Mouse (Mus musculus): ENCODE measurements around the gene Htr3b. TPM values are rescaled to one million over a fixed set of nuclear protein-coding genes. Genes with fewer than 3 reads are reported as not detected.

Gene Htr3b
- polyA plus RNA-seq, 1 experiment from 2014 or later = not detected

DNA sequence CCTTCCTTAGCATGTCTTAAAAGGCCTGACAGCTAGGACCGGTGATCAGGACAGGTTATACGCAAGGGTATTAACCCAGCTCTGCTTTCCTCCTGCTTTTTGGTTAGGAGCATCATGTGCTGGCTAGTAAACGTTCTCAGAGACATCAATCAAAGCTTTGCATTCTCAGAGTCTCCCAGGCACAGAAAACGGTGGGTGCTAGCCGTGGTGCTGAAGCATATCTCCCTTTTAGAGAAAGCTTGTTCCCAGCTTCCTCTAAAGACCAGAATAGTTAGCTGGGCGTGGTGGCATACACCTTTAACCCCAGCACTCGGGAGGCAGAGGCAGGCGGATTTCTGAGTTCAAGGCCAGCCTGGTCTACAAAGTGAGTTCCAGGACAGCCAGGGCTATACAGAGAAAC lies 66.2 kb downstream of the Htr3b start:
- ATAC-seq = no peak
- 37% methylated on average over 8 of the region's 8 CpGs for WGBS
- no peak overlapping the region for H3K9ac ChIP-seq (ENCODE audit: low read depth, low read length)
- no peaks in the 10 kb centered on the region for H3K36me3 ChIP-seq (ENCODE audit: control insufficient read depth, insufficient read depth, low read length)
- no peaks in the 10 kb centered on the region for H3K9me3 ChIP-seq (replicated peaks; ENCODE audit: control insufficient read depth, low read length, poor library complexity, severe bottlenecking)
- H3K4me3 ChIP-seq (ENCODE audit: low read depth, low read length) = no peak overlapping the region
- no peaks in the 10 kb centered on the region for H3K27me3 ChIP-seq (ENCODE audit: control insufficient read depth, insufficient read depth, low read depth, low read length)
- no peak overlapping the region for H3K27ac ChIP-seq (ENCODE audit: low read length)
- H3K4me2 ChIP-seq (ENCODE audit: low read length) = no peak overlapping the region
- peaks cover 9% of the 10 kb centered on the region for H3K4me1 ChIP-seq (ENCODE audit: control insufficient read depth, insufficient read depth, low read length)

DNA sequence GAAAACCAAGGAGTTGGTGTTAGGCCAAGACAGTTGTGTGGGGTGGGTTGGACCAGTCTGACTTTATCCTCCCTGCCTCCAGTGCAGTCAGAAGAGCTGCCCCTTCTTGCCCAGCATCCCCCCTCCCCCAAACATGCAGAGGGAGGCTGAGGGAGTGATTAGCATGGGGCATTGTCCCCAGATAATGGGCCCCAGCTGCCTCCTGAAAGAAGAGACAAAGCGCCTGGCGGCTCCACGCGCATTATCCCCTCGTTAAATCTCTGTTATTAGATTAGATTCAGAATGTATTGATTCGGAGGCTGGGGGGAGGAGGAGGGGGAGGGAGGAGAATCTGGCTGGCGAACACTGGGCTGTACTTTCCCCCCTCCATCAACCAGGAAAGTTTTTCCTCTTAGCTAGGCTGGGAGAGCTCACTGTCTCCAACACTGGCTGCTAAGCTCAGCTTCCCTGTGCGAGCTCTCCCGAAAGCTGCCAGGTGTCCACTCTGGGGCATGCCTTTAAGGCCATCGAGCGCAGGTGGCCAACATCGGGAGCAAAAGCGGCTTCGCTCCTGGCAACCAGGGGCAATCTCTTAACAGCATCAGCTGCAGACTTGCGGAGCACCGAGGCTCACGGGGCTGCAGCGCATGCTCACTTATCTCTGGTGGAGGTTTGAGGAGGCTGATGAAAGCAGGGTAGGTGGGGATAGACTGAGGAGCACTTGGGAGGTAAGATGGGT lies 68.8 kb downstream of the Htr3b start:
- Histone ChIP-seq H3K9ac (ENCODE audit: low read depth, low read length) (peak overlapping the region; percentile 54; the same call in 1 of the 2 replicates), H3K27ac (ENCODE audit: low read length) (no peak overlapping the region)
- peak; percentile 48; the same call in 1 of the 2 replicates for ATAC-seq

DNA sequence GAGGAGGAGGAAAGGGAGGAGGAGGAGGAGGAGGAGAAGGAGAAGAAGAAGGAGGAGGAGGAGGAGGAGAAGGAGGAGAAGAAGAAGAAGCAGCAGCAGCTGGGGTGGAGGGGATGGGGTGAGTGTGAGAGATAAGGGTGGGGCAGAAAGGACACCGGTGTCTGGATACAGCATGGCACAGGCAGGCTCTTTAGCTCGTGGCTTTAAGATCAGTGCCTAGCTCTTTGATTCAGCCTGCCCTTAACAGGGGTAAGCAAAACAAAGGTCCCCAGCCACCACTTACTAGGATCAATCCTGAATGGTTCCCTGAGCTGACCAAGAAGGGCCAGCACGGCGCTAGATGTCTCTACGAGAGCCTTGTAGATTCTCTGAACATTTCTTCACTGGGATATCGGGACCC lies 70.0 kb downstream of the Htr3b start:
- Histone ChIP-seq H3K27ac (ENCODE audit: low read length) (no peak overlapping the region), H3K27me3 (ENCODE audit: control insufficient read depth, insufficient read depth, low read depth, low read length) (peaks cover 4% of the 10 kb centered on the region; the same call in 1 of the 2 replicates), H3K9me3 (replicated peaks; ENCODE audit: control insufficient read depth, low read length, poor library complexity, severe bottlenecking) (no peaks in the 10 kb centered on the region), H3K9ac (ENCODE audit: low read depth, low read length) (no peak overlapping the region), H3K4me1 (ENCODE audit: control insufficient read depth, insufficient read depth, low read length) (peaks cover 9% of the 10 kb centered on the region), H3K36me3 (ENCODE audit: control insufficient read depth, insufficient read depth, low read length) (no peaks in the 10 kb centered on the region), H3K4me2 (ENCODE audit: low read length) (no peak overlapping the region), H3K4me3 (ENCODE audit: low read depth, low read length) (no peak overlapping the region)
- WGBS = 51% methylated on average over 6 of the region's 6 CpGs
- ATAC-seq = no peak

More for the DNA sequence above, 68.8 kb downstream of the Htr3b start:
- Histone ChIP-seq H3K4me2 (ENCODE audit: low read length) (peak overlapping the region; percentile 56), H3K4me3 (ENCODE audit: low read depth, low read length) (peak overlapping the region; percentile 24), H3K27me3 (ENCODE audit: control insufficient read depth, insufficient read depth, low read depth, low read length) (peaks cover 4% of the 10 kb centered on the region; the same call in 1 of the 2 replicates), H3K36me3 (ENCODE audit: control insufficient read depth, insufficient read depth, low read length) (no peaks in the 10 kb centered on the region), H3K4me1 (ENCODE audit: control insufficient read depth, insufficient read depth, low read length) (peaks cover 9% of the 10 kb centered on the region), H3K9me3 (replicated peaks; ENCODE audit: control insufficient read depth, low read length, poor library complexity, severe bottlenecking) (no peaks in the 10 kb centered on the region)
- WGBS = 6% methylated on average over 18 of the region's 18 CpGs

DNA sequence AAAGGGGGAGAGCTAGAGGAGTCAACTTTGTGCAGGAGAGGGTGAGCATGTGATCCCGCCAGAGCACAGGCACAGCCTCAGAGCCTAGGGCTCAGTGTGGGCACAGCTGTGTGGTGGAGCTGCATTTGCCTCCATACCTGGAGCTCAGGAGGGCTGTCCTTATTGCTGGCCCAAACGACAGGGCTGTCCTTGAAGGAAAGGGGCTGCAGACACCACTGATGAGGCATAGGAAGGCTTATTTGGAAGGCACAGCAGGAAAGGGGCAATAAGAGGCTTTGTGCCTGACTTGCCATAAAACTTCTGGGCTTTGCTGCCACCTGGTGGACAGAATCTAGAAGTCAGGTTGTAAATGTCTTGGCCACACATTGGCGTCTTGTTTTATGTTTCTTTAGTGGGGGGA lies 70.8 kb downstream of the Htr3b start:
- ATAC-seq = 0 out of 2 replicates have a peak, but pooled peaks have one; percentile 45
- H3K27ac ChIP-seq (ENCODE audit: low read length) = no peak overlapping the region
- no peaks in the 10 kb centered on the region for H3K9me3 ChIP-seq (replicated peaks; ENCODE audit: control insufficient read depth, low read length, poor library complexity, severe bottlenecking)
- WGBS = 33% methylated on average over 3 of the region's 3 CpGs
- no peak overlapping the region for H3K4me2 ChIP-seq (ENCODE audit: low read length)
- H3K4me3 ChIP-seq (ENCODE audit: low read depth, low read length) = no peak overlapping the region
- no peak overlapping the region for H3K9ac ChIP-seq (ENCODE audit: low read depth, low read length)
- H3K4me1 ChIP-seq (ENCODE audit: control insufficient read depth, insufficient read depth, low read length) = peaks cover 9% of the 10 kb centered on the region
- H3K36me3 ChIP-seq (ENCODE audit: control insufficient read depth, insufficient read depth, low read length) = no peaks in the 10 kb centered on the region
- H3K27me3 ChIP-seq (ENCODE audit: control insufficient read depth, insufficient read depth, low read depth, low read length) = peaks cover 4% of the 10 kb centered on the region; the same call in 1 of the 2 replicates

DNA sequence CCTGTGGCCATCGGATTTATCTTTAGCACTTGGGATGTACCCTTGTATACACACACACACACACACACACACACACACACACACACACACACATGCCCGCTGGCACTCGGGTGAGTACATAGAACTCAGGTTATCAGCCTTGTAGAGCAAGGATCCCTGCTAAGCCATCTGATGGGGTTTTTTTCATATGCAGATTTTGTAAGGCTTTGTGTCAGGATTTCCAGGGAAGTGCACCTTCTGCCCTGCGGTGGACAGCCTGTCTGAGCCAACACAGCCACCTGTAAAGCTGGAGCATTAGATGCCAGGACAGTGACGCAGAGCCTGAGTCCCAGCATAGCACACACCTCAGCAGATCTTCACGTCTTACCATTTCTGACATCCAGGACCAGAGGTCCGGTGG lies 75.7 kb downstream of the Htr3b start:
- Histone ChIP-seq H3K9me3 (replicated peaks; ENCODE audit: control insufficient read depth, low read length, poor library complexity, severe bottlenecking) (no peaks in the 10 kb centered on the region), H3K36me3 (ENCODE audit: control insufficient read depth, insufficient read depth, low read length) (no peaks in the 10 kb centered on the region), H3K9ac (ENCODE audit: low read depth, low read length) (no peak overlapping the region), H3K4me2 (ENCODE audit: low read length) (no peak overlapping the region), H3K27me3 (ENCODE audit: control insufficient read depth, insufficient read depth, low read depth, low read length) (peaks cover 4% of the 10 kb centered on the region; the same call in 1 of the 2 replicates), H3K4me3 (ENCODE audit: low read depth, low read length) (no peak overlapping the region), H3K27ac (ENCODE audit: low read length) (no peak overlapping the region), H3K4me1 (ENCODE audit: control insufficient read depth, insufficient read depth, low read length) (no peaks in the 10 kb centered on the region)
- WGBS = 73% methylated on average over 7 of the region's 7 CpGs
- ATAC-seq = no peak

Other genes starting within 250 kb of the Htr3b start
- gene Zbtb16, start 128.8 kb downstream of the Htr3b start, polyA plus RNA-seq (2015; fragmentation: Nextera tagmentation; extraction: Ambion mirVana) = 5.4 and 6.4 TPM in 2 replicates
- 0.88 and 1.2 TPM in 2 replicates for gene Htr3a, start 53.9 kb downstream of the Htr3b start, polyA plus RNA-seq (2015; fragmentation: Nextera tagmentation; extraction: Ambion mirVana)
- 27.3 and 34.3 TPM in 2 replicates for gene Usp28, start 20.4 kb upstream of the Htr3b start, polyA plus RNA-seq (2015; fragmentation: Nextera tagmentation; extraction: Ambion mirVana)
- gene Zw10, start 90.6 kb upstream of the Htr3b start, polyA plus RNA-seq (2015; fragmentation: Nextera tagmentation; extraction: Ambion mirVana) = 26.4 and 27.2 TPM in 2 replicates
- gene Tmprss5, start 116.3 kb upstream of the Htr3b start, polyA plus RNA-seq (2015; fragmentation: Nextera tagmentation; extraction: Ambion mirVana) = 0.83 and 1.4 TPM in 2 replicates

All from midbrain, embryonic 16.5 days (tissue).